Mouse (Mus musculus) bone marrow macrophage, adult 2 months (primary cell): ENCODE measurements around the gene Camkmt. TPM values are rescaled to one million over a fixed set of nuclear protein-coding genes. Genes with fewer than 3 reads are reported as not detected.

Experiments used
- H3K27ac ChIP-seq: 2 replicates; pipeline ENCODE4 v1.5.1; 2012; ENCODE audit warnings: low read depth, low read length; ENCODE audit not compliant: insufficient read depth
- H3K4me1 ChIP-seq: 2 replicates; pipeline ENCODE4 v1.6.1; 2012; ENCODE audit warnings: low read length; ENCODE audit not compliant: control insufficient read depth, insufficient read depth
- H3K4me3 ChIP-seq: 2 replicates; pipeline ENCODE4 v1.5.1; 2012; ENCODE audit warnings: mild to moderate bottlenecking, low read length, moderate library complexity; ENCODE audit not compliant: insufficient read depth
- CTCF ChIP-seq: IDR thresholded peaks from 2 replicates; pipeline ENCODE4 v1.5.1; 2012; ENCODE audit warnings: low read depth, mild to moderate bottlenecking, low read length, moderate library complexity
- POLR2A ChIP-seq: IDR thresholded peaks from 2 replicates; pipeline ENCODE4 v1.6.1; 2012; ENCODE audit warnings: mild to moderate bottlenecking, low read depth, low read length, borderline replicate concordance
- polyA plus RNA-seq: library from polyadenylated mRNA; stranded (reverse); fragments of >200 nt; gene quantifications from 2 replicates; pipeline ENCODE4 v1.2.4, GENCODE M21; 2012; ENCODE audit not compliant: missing spikeins, insufficient read depth, insufficient read length

Camkmt gene
- polyA plus RNA-seq, 1 experiment: 10.8 TPM

- H3K4me3 ChIP-seq: no peak overlapping the region
- no peaks in the 10 kb centered on the region for H3K4me1 ChIP-seq
- H3K27ac ChIP-seq: no peak overlapping the region
- TF ChIP-seq POLR2A (no peak), CTCF (no peak)
Observed at GRCm38 (mm10) chr17:85067331-85067730, 23.0 kb upstream of the Camkmt start.

DNA sequence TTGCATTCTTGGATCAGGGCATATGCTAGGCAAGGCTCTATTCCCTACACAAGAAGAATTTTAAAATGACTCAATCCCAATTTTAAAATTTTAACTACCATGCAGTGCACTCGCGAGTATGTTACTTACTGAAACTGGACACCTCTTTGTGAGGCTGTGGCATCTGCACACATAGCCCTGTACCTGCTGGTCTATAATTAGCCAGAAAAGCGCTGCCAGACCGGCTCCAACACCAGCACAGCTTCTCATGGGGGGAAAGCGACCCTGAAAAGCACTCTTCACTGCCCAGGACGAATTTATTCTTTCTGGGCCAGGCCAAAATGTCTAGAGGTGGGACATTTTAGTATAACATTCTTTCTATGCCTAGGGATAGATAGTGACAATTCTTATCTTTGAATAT is 19.7 kb upstream of the Camkmt start:
- Histone ChIP-seq H3K4me3 (no peak overlapping the region), H3K27ac (no peak overlapping the region), H3K4me1 (no peaks in the 10 kb centered on the region)
- TF ChIP-seq POLR2A (no peak), CTCF (no peak)

- Histone ChIP-seq H3K4me3 (no peak overlapping the region), H3K27ac (no peak overlapping the region)
Observed at GRCm38 (mm10) chr17:85071088-85071775, 19.1 kb upstream of the Camkmt start.

GRCm38 (mm10) chr17:85072383-85072782 is 18.0 kb upstream of the Camkmt start:
- no peak overlapping the region for H3K4me3 ChIP-seq
- no peaks in the 10 kb centered on the region for H3K4me1 ChIP-seq
- TF ChIP-seq CTCF (no peak), POLR2A (no peak)
- H3K27ac ChIP-seq: no peak overlapping the region

More at GRCm38 (mm10) chr17:85071088-85071775, 19.1 kb upstream of the Camkmt start:
- TF ChIP-seq POLR2A: no peak
- no peak for TF ChIP-seq CTCF
- no peaks in the 10 kb centered on the region for H3K4me1 ChIP-seq

DNA sequence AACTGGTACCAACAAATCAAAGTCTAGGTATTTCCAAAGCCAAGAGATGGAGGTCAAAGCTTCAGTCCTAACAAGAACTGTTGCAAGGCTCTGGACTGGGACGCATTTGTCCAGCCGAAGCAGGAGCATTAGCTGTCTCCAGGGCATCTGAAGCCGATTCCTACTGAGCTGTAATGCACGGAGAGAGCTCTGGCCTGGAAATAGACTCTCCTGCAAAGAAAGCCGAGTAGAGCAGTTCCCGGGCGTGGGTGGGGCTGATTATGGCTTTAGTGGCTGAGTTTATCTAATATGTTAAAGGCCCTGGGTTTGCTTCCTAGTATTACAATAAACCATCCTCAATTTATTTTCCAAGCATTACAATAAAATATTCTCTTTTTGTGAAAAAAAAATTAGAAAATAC is 17.1 kb upstream of the Camkmt start:
- Histone ChIP-seq H3K27ac (no peak overlapping the region), H3K4me3 (no peak overlapping the region), H3K4me1 (no peaks in the 10 kb centered on the region)
- TF ChIP-seq POLR2A (no peak), CTCF (no peak)

- Histone ChIP-seq H3K4me1 (no peaks in the 10 kb centered on the region), H3K4me3 (no peak overlapping the region), H3K27ac (no peak overlapping the region)
- TF ChIP-seq CTCF (no peak), POLR2A (no peak)
Observed at GRCm38 (mm10) chr17:85074083-85074482, 16.3 kb upstream of the Camkmt start.

GRCm38 (mm10) chr17:85079276-85079675 is 11.1 kb upstream of the Camkmt start:
- H3K27ac ChIP-seq: no peak overlapping the region
- H3K4me3 ChIP-seq: no peak overlapping the region
- no peaks in the 10 kb centered on the region for H3K4me1 ChIP-seq
- TF ChIP-seq POLR2A (no peak), CTCF (no peak)

GRCm38 (mm10) chr17:85080781-85081180 is 9.6 kb upstream of the Camkmt start:
- Histone ChIP-seq H3K27ac (no peak overlapping the region), H3K4me3 (no peak overlapping the region), H3K4me1 (no peaks in the 10 kb centered on the region)
- no peak for TF ChIP-seq CTCF
- TF ChIP-seq POLR2A: no peak

DNA sequence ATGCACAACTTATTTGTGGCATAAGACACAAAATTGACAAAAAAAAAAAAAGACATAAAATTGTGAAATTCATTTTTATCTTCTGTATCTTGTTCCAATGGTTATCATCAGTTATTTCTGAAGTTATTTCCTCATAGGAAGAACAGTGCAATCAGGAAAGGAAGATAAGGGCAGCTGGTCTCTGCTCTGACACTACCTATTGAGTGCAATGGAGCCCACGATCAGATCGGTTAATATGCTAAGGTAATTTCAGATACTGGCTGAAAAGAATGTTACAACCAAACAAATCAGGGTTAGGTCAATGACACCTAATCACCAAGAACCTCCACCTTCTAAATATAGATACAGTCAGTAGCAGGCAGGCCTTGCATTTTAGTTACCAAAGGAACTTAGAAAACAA is 5.0 kb upstream of the Camkmt start:
- peaks cover 4% of the 10 kb centered on the region for H3K4me1 ChIP-seq
- no peak overlapping the region for H3K4me3 ChIP-seq
- H3K27ac ChIP-seq: no peak overlapping the region
- no peak for TF ChIP-seq POLR2A
- no peak for TF ChIP-seq CTCF

DNA sequence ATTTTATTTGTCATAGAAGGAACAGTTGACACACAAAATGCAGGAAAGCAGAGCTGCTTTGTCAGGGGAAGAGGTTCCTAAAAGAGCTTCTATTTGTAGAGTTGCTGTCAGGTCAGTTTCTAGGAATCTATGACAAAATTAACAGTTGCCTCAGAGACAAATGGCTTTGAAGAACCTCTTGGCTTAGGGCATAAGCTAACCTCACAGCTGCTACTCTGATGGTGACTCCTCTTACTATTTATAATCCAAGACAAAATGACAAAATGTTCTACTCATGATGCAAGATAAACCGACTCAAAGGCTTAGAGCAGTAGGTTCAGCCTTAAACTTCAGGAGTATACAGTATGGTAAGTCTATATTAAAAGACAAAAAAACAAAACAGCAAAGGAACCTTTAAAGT is 3.9 kb upstream of the Camkmt start:
- Histone ChIP-seq H3K27ac (no peak overlapping the region), H3K4me1 (peaks cover 4% of the 10 kb centered on the region), H3K4me3 (no peak overlapping the region)
- TF ChIP-seq POLR2A: no peak
- TF ChIP-seq CTCF: no peak

- H3K27ac ChIP-seq: no peak overlapping the region
- TF ChIP-seq CTCF (no peak), POLR2A (no peak)
- H3K4me1 ChIP-seq: peaks cover 4% of the 10 kb centered on the region
- H3K4me3 ChIP-seq: no peak overlapping the region
Observed at GRCm38 (mm10) chr17:85087591-85087990, 2.8 kb upstream of the Camkmt start.
